Mouse (Mus musculus): ENCODE data around the gene Osm.

Gene Osm

GRCm38 (mm10) chr11:4270744-4271459, 34.7 kb downstream of the Osm start:
- peak; percentile 29 for DNase-seq (ENCODE audit: extremely low spot score)

- no peak for DNase-seq (ENCODE audit: extremely low spot score)
Observed at GRCm38 (mm10) chr11:4271544-4271943, 35.3 kb downstream of the Osm start.

DNA sequence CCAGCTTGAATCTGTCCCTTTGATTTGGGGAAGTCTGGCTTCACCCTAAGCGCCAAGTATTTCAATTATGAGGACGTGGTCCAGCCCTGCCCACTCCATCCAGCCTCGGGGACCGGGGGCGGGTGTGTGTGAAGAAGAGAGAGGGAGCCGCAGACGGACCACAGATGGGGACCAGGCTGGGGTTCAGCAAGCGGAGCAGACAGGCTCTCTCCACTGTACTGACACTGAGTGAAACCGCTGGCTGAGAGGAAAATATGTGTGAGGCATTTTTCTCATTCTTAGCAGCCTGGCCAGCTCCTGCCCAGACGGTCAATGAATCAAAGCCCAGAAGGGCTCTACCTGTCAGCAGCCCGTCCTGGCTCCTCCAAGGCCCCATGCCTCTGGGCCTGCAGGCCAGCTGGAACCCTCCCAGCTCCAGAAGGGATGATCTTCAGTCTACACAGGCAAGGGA, 40.2 kb downstream of the Osm start:
- no peak for DNase-seq (ENCODE audit: extremely low spot score)

- no peak for DNase-seq (ENCODE audit: extremely low spot score)
Observed at GRCm38 (mm10) chr11:4279909-4280308, 43.7 kb downstream of the Osm start.

- no peak for DNase-seq (ENCODE audit: extremely low spot score)
Observed at GRCm38 (mm10) chr11:4281852-4282251, 45.6 kb downstream of the Osm start.

- DNase-seq (ENCODE audit: extremely low spot score): peak; percentile 82
Observed at GRCm38 (mm10) chr11:4283627-4284026, 47.4 kb downstream of the Osm start.

GRCm38 (mm10) chr11:4289280-4289679, 53.1 kb downstream of the Osm start:
- no peak for DNase-seq (ENCODE audit: extremely low spot score)
